Mouse (Mus musculus): ENCODE results near the gene Rhox2f.
"Not testable (repeated sequence)": the region's sequence is repeated elsewhere in the genome, so short reads cannot be mapped to it uniquely, and the experiment has no call there.

DNA sequence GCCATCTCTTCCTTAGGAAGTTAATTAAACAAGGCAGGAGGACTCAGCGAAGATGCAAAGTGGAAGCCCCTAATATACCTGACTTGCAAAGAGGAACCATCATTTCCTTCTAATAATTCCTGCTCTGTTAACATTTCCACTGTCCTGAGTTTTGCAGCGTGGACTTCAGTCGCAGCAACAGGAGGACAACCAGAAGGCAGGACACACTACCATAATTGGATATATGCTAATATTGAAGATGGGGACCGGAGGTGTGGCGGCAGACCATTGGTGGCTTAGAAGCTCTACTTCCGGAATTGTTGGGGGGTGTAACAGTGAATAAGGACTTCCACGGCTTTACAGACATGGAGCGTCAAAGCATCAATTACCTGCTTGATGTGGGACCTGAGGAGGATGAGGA is at the start of gene Rhox2f:
- not testable (repeated sequence) for TF ChIP-seq CTCF (IDR thresholded peaks at IDR 0.05; ENCODE audit: control insufficient read depth, insufficient read depth, insufficient read length); MAX (IDR thresholded peaks at IDR 0.05); MYOD1 (IDR thresholded peaks at IDR 0.05; ENCODE audit: control insufficient read depth, insufficient read length, low read depth); USF1 (IDR thresholded peaks at IDR 0.05; ENCODE audit: low read depth); CEBPB (IDR thresholded peaks at IDR 0.05; ENCODE audit: low read depth)
